Mouse (Mus musculus) embryonic fibroblast, embryonic 13.5 days (primary cell): ENCODE results near the gene Gm11937.

Source experiments
- CTCF ChIP-seq: IDR thresholded peaks from 2 replicates; pipeline ENCODE4 v1.5.1; 2011; ENCODE audit warnings: mild to moderate bottlenecking, control low read depth, low read length, moderate library complexity, borderline replicate concordance; ENCODE audit not compliant: insufficient read depth
- POLR2A ChIP-seq: IDR thresholded peaks from 2 replicates; pipeline ENCODE4 v1.6.1; 2011; ENCODE audit warnings: low read depth, mild to moderate bottlenecking, control low read depth, low read length, moderate library complexity

DNA sequence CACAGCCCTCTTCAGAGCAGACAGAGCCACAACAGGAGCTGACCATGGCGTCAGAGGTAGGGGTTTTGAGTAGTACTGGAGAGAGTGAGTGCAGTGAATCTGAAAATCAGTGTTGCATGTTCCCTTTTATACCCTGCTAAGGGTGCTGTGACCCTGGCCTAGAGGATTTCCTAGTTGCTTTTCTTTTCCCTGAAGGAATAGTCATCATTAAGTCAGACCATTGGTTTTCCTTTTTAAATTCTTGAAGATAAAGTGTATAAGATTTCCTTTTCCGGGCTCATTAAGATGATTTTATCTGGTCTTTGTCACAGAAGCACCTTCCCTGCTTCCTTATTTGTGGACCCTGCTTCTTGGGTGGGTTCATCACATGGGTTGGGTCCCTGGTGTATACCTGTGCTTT lies 40.1 kb upstream of the Gm11937 start, which contains the start of gene Gm11555:
- TF ChIP-seq CTCF, result no peak
- TF ChIP-seq POLR2A, result no peak
